Mouse (Mus musculus): ENCODE measurements around the gene Pld5.

The Pld5 gene

GRCm38 (mm10) chr1:175921091-175921490, 354.0 kb downstream of the Pld5 start:
- Histone ChIP-seq H3K36me3 (ENCODE audit: control insufficient read depth, insufficient read depth, low read length, poor library complexity, severe bottlenecking) (no peaks in the 10 kb centered on the region), H3K27me3 (ENCODE audit: control insufficient read depth, insufficient read depth, low read length, poor library complexity, severe bottlenecking) (no peaks in the 10 kb centered on the region)
- DNase-seq (ENCODE audit: low read depth, low spot score), result no peak

DNA sequence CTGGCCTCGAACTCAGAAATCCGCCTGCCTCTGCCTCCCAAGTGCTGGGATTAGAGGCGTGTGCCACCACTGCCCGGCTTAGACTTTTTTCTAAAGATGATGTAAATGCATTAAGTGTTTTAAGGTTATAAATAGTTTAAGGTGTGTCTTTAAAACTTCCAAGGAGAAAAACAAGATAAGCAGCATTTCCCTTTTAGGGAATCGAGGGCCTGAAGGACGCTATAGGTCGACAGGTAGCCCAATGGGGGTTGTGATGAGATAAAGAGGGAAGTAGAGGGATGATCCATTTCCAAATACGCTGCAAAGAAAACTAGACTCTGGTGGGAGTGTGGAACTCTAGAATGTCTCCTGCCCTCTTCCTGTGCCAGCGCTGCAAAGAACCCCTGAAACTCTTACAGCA, 355.1 kb downstream of the Pld5 start, which contains the start of gene Gm38100:
TSS of gene Gm38100 (plus strand) at position 301 of the 400 bp plus-strand sequence.
- DNase-seq (ENCODE audit: low read depth, low spot score), result no peak
- H3K27me3 ChIP-seq (ENCODE audit: control insufficient read depth, insufficient read depth, low read length, poor library complexity, severe bottlenecking), result no peaks in the 10 kb centered on the region
- no peaks in the 10 kb centered on the region for H3K36me3 ChIP-seq (ENCODE audit: control insufficient read depth, insufficient read depth, low read length, poor library complexity, severe bottlenecking)

- H3K27me3 ChIP-seq (ENCODE audit: control insufficient read depth, insufficient read depth, low read length, poor library complexity, severe bottlenecking), result no peaks in the 10 kb centered on the region
Measured at GRCm38 (mm10) chr1:175913728-175914303, 361.3 kb downstream of the Pld5 start.

More at GRCm38 (mm10) chr1:175913728-175914303, 361.3 kb downstream of the Pld5 start:
- H3K36me3 ChIP-seq (ENCODE audit: control insufficient read depth, insufficient read depth, low read length, poor library complexity, severe bottlenecking), result no peaks in the 10 kb centered on the region
- no peak for DNase-seq (ENCODE audit: low read depth, low spot score)

Data from splenic B cell, adult 2 months (primary cell).